Mouse (Mus musculus) intestine, embryonic 16.5 days (tissue): Measurements from ENCODE around the gene Surf4. TPM values are rescaled to one million over a fixed set of nuclear protein-coding genes. Genes with fewer than 3 reads are reported as not detected.

ENCODE experiments used
- ATAC-seq: fragments of 200-750 bp; cut with Nextera tagmentation; 2 replicates; pipeline ENCODE4 v1.8.0; 2017; ENCODE audit warnings: moderate TSS enrichment, moderate library complexity
- H3K27ac ChIP-seq: fragments of 300-500 bp; sonication (generic); 2 replicates; pipeline ENCODE4 v1.5.1; 2014; ENCODE audit warnings: mild to moderate bottlenecking, low read length
- H3K27me3 ChIP-seq: fragments of 300-500 bp; sonication (generic); replicated peaks from 2 replicates; pipeline ENCODE4 v1.6.1; 2014; ENCODE audit warnings: low read length, control low read depth, mixed read lengths; ENCODE audit not compliant: control insufficient read depth, insufficient read depth
- H3K36me3 ChIP-seq: fragments of 300-500 bp; sonication (generic); 2 replicates; pipeline ENCODE4 v1.6.1; 2014; ENCODE audit warnings: low read length, control low read depth; ENCODE audit not compliant: control insufficient read depth, insufficient read depth
- H3K4me1 ChIP-seq: fragments of 300-500 bp; sonication (generic); 2 replicates; pipeline ENCODE4 v1.6.1; 2014; ENCODE audit warnings: low read length, control low read depth, mixed read lengths; ENCODE audit not compliant: control insufficient read depth, insufficient read depth
- H3K4me2 ChIP-seq: fragments of 300-500 bp; sonication (generic); 2 replicates; pipeline ENCODE4 v1.6.1; 2014; ENCODE audit warnings: low read depth, low read length, control low read depth
- H3K4me3 ChIP-seq: fragments of 300-500 bp; sonication (generic); 2 replicates; pipeline ENCODE4 v1.5.1; 2014; ENCODE audit warnings: mild to moderate bottlenecking, low read length
- H3K9ac ChIP-seq: fragments of 300-500 bp; sonication (generic); 2 replicates; pipeline ENCODE4 v1.6.1; 2014; ENCODE audit warnings: low read depth, low read length
- H3K9me3 ChIP-seq: fragments of 300-500 bp; sonication (generic); 2 replicates; pipeline ENCODE4 v1.6.1; 2016; ENCODE audit warnings: low read length, control low read depth; ENCODE audit not compliant: control insufficient read depth
- WGBS: fragments of 180-500 bp; shearing (Covaris S2); extraction: QIAGEN DNeasy Blood & Tissue Kit; methylation state at CpG from one replicate; pipeline ENCODE4 v1.1.7; 2014; 5-methylcytosine and 5-hydroxymethylcytosine counted together
- polyA plus RNA-seq: library from polyadenylated mRNA; unstranded; fragments of >200 nt; fragmentation: Nextera tagmentation; extraction: Ambion mirVana; gene quantifications from 2 replicates; pipeline ENCODE4 v1.2.1, GENCODE M21; 2015

Gene Surf4
- polyA plus RNA-seq, 1 experiment from 2014 or later = 269 TPM

DNA sequence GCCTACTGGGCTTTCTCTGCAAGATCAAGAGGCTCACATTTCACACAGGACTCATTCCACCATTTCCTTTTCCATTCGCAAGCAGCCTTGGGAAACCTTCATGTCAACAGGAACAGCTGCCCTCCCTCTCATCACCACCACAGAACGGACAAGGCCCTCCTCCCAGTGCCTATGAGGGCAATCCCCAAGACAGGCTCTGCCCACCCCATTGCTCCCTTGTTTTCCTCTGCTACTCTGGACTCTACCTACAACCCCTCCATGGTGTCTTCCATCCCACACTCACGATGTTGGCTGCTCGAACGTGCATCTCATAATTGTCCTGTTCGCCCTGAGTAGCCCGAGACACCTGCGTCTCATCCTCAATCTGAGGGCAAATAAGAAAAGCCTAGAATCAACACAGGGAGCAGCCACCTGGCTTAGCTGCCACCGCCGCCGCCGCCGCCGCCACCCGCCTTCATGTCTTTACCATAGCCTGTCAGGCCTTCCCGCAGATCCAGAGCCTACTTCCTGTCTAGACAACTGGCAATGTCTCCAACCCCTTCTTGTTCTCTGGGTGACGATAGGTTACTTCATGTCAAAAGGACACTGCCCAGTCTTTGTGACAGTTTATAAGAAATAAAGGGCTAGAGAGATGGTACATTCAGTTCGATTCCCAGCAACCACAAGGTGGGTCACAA lies 24.9 kb downstream of the Surf4 start:
- WGBS = 66% methylated on average over 18 of the region's 18 CpGs
- Histone ChIP-seq H3K27me3 (no peaks in the 10 kb centered on the region), H3K9ac (peak overlapping the region; percentile 75)

DNA sequence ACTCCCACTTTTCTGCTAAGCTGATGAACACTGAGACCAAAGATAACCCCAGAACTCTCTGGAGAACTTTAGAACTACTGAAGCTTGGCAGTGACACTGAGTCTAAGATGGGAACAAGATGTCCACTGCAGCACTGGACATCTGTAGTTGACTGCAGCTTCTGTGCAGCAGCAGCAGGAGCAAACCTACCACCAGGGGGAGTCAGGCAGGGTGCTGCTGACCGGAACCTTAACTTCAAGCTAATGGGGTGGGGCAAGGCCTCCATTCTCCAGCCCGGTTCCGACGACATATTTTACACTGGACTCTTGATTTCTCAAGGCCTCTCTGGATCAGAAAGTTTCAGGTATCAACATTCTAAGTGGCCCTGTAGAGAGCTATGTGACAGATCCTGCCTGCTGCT lies 26.6 kb downstream of the Surf4 start:
- H3K4me2 ChIP-seq = no peak overlapping the region
- H3K4me1 ChIP-seq = peaks cover 22% of the 10 kb centered on the region
- no peak overlapping the region for H3K4me3 ChIP-seq
- no peak overlapping the region for H3K27ac ChIP-seq
- WGBS = 52% methylated on average over 4 of the region's 4 CpGs
- H3K9ac ChIP-seq = no peak overlapping the region
- H3K9me3 ChIP-seq = no peaks in the 10 kb centered on the region
- ATAC-seq = no peak
- H3K36me3 ChIP-seq = peaks cover 19% of the 10 kb centered on the region
- no peaks in the 10 kb centered on the region for H3K27me3 ChIP-seq

More for the DNA sequence above, 24.9 kb downstream of the Surf4 start:
- H3K4me2 ChIP-seq = peak overlapping the region; percentile 51
- peaks cover 31% of the 10 kb centered on the region for H3K36me3 ChIP-seq
- no peak for ATAC-seq
- H3K4me1 ChIP-seq = peaks cover 22% of the 10 kb centered on the region
- H3K9me3 ChIP-seq = no peaks in the 10 kb centered on the region
- peak overlapping the region; percentile 29; the same call in 1 of the 2 replicates for H3K27ac ChIP-seq
- peak overlapping the region; percentile 91 for H3K4me3 ChIP-seq

DNA sequence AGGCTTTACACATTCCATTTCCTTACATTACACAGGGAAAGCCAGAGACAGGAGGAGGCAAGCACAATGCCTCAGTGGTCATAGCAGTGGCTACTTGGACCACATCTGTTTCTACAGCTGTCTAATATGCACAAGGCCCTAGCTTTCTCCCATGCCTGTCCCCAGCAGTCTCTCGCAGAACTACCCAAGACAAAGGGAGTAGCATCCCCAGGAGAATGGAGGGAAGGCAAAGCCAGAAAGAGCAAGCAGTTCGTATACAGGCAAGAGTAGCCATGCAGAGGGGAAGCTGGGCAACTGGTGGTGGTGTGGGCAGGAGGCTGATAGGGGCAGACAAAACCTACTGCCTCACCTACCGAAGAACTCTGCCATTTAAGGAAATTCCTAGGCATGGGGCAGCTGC lies 27.3 kb downstream of the Surf4 start:
- Histone ChIP-seq H3K4me2 (no peak overlapping the region), H3K36me3 (peaks cover 17% of the 10 kb centered on the region), H3K4me1 (peaks cover 24% of the 10 kb centered on the region), H3K9me3 (no peaks in the 10 kb centered on the region), H3K27me3 (no peaks in the 10 kb centered on the region), H3K9ac (no peak overlapping the region), H3K27ac (no peak overlapping the region), H3K4me3 (no peak overlapping the region)
- no peak for ATAC-seq
- WGBS = 84% methylated on average over 3 of the region's 3 CpGs

DNA sequence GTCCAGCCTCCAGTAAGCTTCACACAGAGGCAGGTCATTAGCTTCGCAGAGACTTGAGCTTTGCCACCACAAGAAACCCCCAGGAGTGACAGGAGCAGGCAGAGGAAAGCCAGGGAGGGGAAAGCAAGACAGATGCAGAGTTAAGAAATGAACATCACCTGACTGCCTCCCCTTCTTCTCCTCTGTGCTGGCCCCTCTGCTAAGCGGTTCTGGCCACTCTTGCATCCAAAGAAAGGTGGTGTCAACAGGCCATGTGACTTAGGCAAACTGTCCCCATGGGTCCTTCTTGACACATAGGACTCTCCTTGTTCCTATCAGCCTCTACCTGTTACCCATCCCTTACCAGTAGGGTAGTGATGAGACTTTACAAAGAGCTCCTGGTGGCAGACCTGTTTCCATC lies 27.8 kb downstream of the Surf4 start:
- no peak overlapping the region for H3K4me2 ChIP-seq
- no peaks in the 10 kb centered on the region for H3K27me3 ChIP-seq
- H3K27ac ChIP-seq = no peak overlapping the region
- ATAC-seq = no peak
- H3K9ac ChIP-seq = peak overlapping the region; percentile 9; the same call in 1 of the 2 replicates
- 90% methylated on average over 2 of the region's 2 CpGs for WGBS
- H3K4me3 ChIP-seq = no peak overlapping the region
- H3K9me3 ChIP-seq = no peaks in the 10 kb centered on the region
- H3K36me3 ChIP-seq = peaks cover 17% of the 10 kb centered on the region
- H3K4me1 ChIP-seq = peaks cover 29% of the 10 kb centered on the region

DNA sequence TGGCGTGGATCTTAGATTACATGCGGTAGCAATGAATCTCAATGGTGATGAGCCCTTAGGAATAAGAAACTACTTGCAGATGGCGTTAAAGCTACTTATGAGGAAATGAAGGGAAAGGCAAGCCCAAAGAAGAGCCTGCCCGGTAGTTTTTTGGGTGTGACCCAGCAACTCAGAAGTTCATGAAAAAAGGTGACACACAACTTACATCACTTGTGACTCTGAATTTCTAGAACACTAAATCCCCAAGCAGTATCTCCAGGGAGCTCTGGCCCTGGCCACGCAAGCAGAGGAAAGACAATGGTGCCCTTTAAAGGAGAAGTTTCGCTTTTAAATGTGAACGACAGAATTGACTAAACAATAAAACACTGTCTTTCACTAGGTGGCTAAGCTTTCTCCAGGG lies 30.4 kb downstream of the Surf4 start:
- Histone ChIP-seq H3K9me3 (no peaks in the 10 kb centered on the region), H3K4me1 (peaks cover 20% of the 10 kb centered on the region), H3K27ac (peak overlapping the region; percentile 74), H3K27me3 (no peaks in the 10 kb centered on the region), H3K4me2 (peak overlapping the region; percentile 74), H3K36me3 (peaks cover 31% of the 10 kb centered on the region), H3K9ac (peak overlapping the region; percentile 87), H3K4me3 (peak overlapping the region; percentile 81)
- no peak for ATAC-seq
- 8% methylated on average over 7 of the region's 7 CpGs for WGBS

DNA sequence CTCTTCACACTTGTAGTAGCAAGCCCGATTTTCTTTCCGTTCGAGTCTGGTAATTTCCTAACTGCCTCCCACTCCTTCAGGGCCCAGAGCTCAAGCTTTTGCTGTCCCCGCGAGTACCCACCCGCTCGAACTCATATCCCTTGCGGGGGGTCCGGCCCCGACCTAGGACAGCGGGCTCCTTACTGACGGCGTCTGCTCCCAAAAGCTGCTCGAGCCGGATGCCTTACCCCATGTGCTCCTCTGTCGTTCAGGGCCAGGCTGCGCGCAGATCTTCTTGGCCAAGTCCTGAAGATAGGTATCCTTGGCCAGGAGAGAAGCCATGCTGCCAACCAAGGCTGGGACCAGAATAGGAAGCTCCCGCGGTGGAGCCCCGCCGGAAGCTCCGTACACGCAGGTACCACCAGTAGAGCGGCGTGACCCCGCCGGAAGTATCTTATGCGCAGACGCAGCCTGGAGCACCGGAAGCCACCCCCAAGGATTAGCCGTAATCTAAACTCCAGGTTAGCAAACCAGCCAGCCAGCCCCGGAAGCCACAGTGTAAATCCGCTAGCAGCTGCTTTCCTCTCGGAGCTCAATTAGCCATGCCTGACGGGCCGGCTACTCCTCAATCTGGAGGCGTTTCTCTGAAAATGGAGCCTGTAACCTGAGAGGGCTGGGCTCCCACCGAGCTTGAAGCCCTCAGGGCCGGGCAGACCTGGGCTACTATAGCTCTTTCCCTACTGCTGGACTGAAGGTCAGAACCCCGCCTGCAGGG lies 31.1 kb downstream of the Surf4 start, which contains the start of gene Surf6:
TSS of gene Surf6 (minus strand) at position 413 of the 754 bp plus-strand sequence.
- no peaks in the 10 kb centered on the region for H3K9me3 ChIP-seq
- peak within 1 kb of the TSS; percentile 74 for H3K4me2 ChIP-seq
- WGBS = under 1% methylated on average over 41 of the region's 41 CpGs
- H3K9ac ChIP-seq = peak within 1 kb of the TSS; percentile 87
- peak within 1 kb of the TSS; percentile 81 for H3K4me3 ChIP-seq
- peaks cover 34% of the 10 kb centered on the region for H3K36me3 ChIP-seq
- peak; percentile 96 for ATAC-seq
- no peaks in the 10 kb centered on the region for H3K27me3 ChIP-seq
- H3K4me1 ChIP-seq = peaks cover 19% of the 10 kb centered on the region
- H3K27ac ChIP-seq = peak within 1 kb of the TSS; percentile 74

DNA sequence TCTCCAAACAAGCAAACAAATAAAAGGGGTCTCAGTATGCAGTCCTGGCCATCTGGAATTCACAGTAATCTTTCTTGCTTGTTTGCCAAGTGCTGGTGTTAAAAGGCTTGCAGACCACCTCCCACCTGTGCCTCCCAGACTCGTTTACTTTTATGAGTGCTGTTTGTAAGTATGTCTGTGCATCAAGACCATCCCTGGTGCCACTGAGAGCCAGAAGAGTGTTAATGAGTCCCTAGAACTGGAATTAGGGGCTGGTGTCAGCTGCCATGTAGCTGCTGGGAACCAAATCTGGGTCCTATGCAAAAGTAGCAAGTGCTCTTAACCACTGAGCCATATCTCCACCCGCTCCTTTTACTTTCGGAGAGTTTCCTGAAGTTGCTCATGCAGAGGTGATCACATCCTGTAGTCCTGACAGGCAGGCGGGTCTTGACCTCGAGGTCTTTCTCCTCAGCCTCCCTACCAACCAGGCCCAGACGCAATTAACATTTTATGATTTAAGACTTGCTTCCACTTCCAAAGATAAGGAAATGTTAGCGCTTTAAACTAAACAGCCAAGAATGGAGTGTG lies 31.8 kb downstream of the Surf4 start:
- peak overlapping the region; percentile 58 for H3K27ac ChIP-seq
- 6% methylated on average over 7 of the region's 7 CpGs for WGBS
- peaks cover 21% of the 10 kb centered on the region for H3K4me1 ChIP-seq
- peak overlapping the region; percentile 81 for H3K4me3 ChIP-seq
- H3K9ac ChIP-seq = peak overlapping the region; percentile 87
- H3K36me3 ChIP-seq = peaks cover 33% of the 10 kb centered on the region
- H3K4me2 ChIP-seq = peak overlapping the region; percentile 74
- no peaks in the 10 kb centered on the region for H3K9me3 ChIP-seq
- ATAC-seq = no peak
- H3K27me3 ChIP-seq = no peaks in the 10 kb centered on the region

DNA sequence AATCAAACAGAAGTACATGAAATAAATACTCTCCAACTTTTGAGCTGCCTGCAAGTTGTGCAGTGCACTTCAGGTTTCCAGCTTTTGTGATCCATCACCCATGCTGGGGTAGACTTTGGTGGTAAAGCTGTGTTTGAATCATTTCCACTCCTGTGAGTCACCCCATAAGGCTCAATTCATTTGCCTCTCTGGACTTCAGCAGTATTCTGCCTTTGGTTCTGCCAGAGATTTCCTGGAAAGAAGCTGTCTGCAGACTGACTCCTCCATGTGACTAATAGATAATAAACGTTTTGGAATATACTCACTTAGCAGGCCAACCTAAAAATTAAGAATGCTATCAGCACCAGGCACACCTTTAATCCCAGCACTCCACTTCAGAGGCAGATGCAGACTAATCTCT lies 33.0 kb downstream of the Surf4 start:
- Histone ChIP-seq H3K36me3 (peaks cover 27% of the 10 kb centered on the region), H3K4me2 (no peak overlapping the region), H3K27me3 (no peaks in the 10 kb centered on the region), H3K9ac (no peak overlapping the region), H3K9me3 (no peaks in the 10 kb centered on the region), H3K4me3 (no peak overlapping the region), H3K27ac (no peak overlapping the region), H3K4me1 (peaks cover 21% of the 10 kb centered on the region)
- WGBS = 51% methylated on average over 1 of the region's 1 CpGs
- ATAC-seq = no peak

DNA sequence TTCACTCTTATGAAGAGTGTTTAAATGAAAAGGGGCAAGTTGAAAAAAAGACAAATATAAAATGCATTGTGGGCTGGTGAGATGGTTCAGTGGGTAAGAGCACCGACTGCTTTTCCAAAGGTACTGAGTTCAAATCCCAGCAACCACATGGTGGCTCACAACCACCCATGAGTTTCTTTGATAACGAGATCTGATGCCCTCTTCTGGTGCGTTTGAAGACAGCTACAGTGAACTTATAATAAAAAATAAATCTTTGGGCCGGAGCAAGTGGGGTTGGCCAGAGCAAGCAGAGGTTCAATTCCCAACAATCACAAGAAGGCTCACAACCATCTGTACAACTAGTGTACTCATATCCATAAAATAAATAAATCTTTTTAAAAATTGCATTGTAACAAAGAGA lies 37.8 kb downstream of the Surf4 start:
- no peak for ATAC-seq
- Histone ChIP-seq H3K4me1 (peaks cover 4% of the 10 kb centered on the region; the same call in 1 of the 2 replicates), H3K4me3 (no peak overlapping the region), H3K27ac (no peak overlapping the region), H3K27me3 (no peaks in the 10 kb centered on the region), H3K4me2 (no peak overlapping the region), H3K9ac (no peak overlapping the region), H3K9me3 (no peaks in the 10 kb centered on the region), H3K36me3 (peaks cover 45% of the 10 kb centered on the region)
- WGBS = 93% methylated on average over 4 of the region's 4 CpGs
